Mouse (Mus musculus) kidney, adult 18-20 months (tissue): ENCODE data around the gene Pou2af1.

Experiments
- DNase-seq: peaks from one replicate; pipeline ENCODE4 v3.0.0; 2021

Pou2af1 gene

GRCm38 (mm10) chr9:51213023-51213728, at the start of gene Pou2af1:
Gene Pou2af1, plus strand, starts transcription at chr9:51213708.
- no peak for DNase-seq

- no peak for DNase-seq
Measured at GRCm38 (mm10) chr9:51163989-51164388, 49.5 kb upstream of the Pou2af1 start.

DNA sequence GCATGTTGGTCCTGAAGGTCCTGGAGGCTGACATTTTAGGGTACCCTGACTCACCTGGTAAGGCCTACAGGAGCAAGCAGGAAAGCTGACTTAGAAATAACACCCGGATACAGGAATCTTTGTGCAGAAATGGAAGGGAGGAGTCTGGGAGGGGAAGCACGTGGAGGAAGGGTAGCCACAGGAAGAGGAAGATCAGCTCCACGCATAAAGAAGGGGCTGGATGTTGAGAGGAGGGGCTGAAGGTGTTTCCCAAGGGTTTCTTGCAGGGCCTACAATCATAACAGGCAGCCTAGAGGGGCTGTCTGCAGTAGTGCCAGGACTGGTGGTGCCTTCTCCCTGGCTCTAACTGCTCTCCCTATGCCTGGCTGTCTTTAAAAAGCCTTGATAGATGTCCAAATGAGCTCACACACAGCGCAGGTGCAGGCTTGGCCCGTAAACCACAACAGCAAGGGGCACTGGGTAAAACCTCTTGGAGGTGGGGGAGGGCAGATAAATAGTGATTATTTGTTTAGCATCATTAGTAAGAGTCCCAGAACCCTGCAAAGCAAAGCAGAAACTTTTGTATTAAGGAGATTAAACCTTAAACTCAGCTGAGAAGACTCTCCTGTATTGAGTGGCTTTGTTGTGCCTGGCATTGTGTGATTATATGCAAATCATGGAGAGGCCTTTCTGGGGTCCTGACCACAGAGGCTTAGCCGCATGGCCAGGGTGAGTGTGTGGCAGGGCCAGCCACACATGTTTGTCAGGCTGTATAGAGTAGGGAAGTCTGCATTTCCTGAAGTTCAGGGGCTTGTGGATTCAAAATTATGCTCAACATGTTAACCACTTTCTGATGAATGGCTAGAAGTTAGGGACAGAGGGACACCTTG, 48.0 kb upstream of the Pou2af1 start, which contains the start of gene Gm32742:
Gene Gm32742, minus strand, starts transcription at position 206 of the 869 bp plus-strand sequence.
- DNase-seq: no peak

DNA sequence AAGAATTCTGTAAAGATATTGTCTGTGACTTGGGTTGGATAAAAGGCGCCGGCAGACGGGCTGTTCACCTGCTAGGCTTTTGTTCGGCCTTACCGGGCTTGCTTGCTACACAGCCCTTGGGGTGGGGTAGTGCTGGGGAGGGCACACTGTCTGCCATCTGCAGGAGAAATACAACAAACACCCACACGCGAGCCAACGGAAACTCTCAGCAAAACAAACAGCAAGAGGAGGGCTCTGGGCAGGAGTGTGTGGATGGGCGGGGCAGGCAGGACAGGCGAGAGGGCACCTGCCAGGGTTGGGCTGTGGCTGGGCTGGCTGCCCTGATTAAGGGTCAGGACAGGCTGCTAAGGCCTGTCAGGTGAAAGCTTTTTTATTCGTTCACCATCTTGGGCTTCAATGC, 45.6 kb upstream of the Pou2af1 start:
- no peak for DNase-seq

- DNase-seq: no peak
Measured at GRCm38 (mm10) chr9:51168698-51169097, 44.8 kb upstream of the Pou2af1 start.

GRCm38 (mm10) chr9:51169133-51169532, 44.4 kb upstream of the Pou2af1 start:
- DNase-seq: no peak

- no peak for DNase-seq
Measured at GRCm38 (mm10) chr9:51170298-51170697, 43.2 kb upstream of the Pou2af1 start.

DNA sequence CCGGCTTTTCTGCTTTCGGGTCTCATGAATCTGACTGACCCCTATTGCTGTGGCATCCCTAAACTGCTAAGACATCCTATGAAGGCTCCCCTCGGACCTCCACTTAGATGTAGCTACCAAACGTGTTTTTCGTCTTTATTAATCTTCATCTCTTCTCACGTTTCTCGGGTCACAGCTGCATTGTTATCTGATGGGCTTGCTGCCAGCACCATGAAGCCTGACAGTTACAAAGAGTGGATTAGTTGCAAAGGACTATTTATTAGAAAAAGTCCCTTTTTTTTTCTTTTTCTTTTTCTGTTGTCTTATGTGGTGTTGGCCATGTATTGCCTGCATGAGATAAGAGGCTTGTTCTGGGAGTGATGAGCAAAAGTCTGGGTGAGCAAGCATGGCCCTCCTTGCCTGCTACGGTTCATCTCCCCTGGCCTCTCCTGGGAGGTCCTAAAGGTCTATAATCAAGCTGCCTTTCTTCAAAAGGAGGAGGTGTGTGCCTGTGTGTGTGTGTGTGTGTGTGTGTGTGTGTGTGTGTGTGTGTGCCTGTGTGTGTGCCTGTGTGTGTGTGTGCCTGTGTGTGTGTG, 38.5 kb upstream of the Pou2af1 start:
- DNase-seq: no peak

DNA sequence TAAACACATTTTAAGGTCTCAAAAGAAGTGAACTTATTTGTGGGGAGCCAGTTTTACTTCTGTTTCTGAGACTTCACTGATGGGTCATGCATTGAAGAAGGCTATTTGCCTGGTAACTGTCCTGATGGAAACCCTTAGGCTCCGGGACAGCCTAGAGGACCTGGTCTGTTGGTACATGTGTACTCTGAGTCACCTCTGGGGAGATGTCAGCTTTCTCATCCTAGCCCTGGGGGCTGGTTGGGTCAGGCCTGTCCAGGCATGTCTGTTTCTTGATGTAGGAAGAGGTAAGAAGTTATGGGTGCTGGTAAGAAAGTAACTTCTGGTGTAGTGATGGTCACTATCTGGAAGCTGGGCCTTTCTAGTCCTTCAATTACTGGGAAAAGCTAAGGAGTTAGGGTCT, 37.8 kb upstream of the Pou2af1 start:
- no peak for DNase-seq

GRCm38 (mm10) chr9:51178297-51178696, 35.2 kb upstream of the Pou2af1 start:
- no peak for DNase-seq

DNA sequence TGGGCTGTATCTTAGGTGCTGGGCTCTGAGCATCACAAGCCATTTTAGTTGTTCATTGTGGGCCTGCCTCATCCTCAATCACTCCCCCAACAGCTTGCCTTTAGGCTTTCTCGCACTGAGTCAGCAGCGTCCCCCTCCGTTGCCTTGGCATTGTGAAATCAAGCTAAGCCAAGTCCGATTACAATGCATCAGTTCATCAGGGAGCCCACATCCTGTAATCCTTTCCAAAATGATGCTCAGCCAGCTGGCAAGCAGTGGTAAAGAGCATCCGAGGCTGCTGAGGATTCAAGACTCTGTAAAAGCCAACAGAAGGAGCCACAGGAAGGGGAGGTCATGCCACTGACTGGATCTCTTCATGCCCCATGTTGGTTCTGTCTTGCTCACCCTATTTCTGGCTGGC, 32.9 kb upstream of the Pou2af1 start:
- no peak for DNase-seq

GRCm38 (mm10) chr9:51182716-51183710, 30.5 kb upstream of the Pou2af1 start:
- no peak for DNase-seq

DNA sequence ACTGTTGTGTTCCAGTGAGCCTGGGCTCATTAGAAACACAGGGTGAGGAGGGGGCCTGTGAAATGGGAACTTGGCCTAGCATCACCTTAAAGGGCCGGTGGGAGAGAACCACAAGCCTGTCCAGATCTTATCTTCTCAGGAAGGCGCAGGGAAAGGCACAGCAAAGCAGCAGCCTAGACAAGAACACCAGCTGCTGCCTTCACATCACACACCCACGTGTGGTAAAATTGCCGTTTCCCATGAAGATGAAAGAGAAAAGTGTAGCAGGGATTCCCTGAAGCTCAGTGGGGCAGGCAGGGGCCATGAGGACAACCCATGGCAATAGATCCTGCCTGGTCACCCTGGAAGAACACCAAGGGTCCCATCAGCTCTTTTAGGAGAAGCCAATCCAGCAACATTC, 28.1 kb upstream of the Pou2af1 start:
- no peak for DNase-seq

DNA sequence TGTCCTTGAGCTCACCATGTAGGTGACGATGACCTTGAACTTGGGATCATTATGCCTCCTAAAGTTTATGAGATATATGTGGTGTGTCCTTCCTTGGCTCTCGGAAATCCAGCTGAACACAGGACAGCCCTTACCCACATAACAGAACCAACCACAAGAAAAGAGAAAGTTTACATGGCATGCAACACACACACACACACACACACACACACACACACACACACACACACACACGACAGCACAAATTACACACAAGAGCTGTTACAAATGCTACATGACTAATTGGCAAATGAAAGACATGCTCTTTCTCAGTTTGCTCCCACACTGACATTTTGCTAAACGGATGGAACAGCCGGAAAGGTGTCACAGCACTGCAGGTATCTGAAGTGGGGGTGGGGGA, 27.6 kb upstream of the Pou2af1 start:
- DNase-seq: no peak

GRCm38 (mm10) chr9:51190655-51191054, 22.9 kb upstream of the Pou2af1 start:
- DNase-seq: no peak

- no peak for DNase-seq
Measured at GRCm38 (mm10) chr9:51194790-51195189, 18.7 kb upstream of the Pou2af1 start.

DNA sequence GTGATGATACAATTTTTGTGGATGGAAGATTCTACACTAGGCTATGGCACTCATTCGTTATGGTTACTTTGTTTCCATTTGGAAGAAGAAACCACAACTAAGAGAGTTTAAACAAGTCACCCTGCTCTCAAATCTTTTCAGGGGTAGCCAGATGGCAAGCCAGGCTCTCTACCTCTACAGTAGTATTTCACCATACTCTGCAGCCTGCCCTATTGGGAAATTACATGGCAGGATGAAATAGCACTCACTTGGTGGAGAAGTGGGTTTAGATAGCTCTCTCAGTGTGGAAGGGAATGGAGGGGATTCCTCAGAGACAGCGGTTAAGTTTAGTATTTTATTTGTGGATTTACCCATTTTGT, 4.6 kb upstream of the Pou2af1 start:
- DNase-seq: no peak

DNA sequence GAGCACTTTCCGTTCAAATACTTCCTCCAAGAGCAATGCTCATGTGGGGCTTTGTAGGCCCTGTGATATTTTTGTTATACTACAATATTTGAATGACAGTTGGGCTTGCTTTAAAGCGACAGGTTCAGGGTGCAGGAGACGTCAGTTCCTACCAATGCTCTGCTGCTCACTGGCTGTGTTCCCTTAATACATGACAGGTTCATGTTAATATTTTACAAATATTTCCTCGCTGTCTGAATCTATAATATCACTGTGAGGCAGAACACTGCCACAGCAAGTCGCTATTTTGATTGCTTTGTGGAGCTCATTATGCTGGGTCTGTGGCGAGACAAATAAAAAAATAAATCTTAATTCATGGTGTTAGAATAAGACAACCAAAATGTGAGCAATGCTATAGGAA, 2.3 kb upstream of the Pou2af1 start:
- no peak for DNase-seq

DNA sequence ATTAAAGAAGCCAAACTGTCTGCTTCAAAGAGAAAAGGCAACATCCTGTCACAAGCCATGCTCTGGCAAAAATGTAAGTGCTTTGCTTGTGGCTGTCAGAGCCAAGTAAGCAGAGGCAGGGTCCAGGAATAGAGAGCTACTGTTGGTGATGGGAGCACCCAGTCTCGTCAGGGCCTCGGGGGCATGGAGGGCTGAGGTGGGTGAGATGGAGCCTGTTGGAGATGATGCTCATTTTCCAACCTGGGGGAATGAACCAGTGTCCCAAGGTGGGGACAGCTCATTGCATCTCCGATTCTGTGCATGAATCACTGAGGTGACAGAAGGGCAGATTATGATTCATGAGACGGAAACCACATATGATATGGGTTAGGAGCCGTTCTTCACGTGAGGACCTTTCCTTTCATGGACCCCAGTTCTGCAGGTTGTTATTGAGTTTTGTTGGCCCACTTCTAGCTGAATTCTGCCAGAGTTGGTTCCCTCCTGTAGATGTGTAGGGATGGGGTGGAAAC, 275 bp downstream of the Pou2af1 start:
- DNase-seq: no peak

DNA sequence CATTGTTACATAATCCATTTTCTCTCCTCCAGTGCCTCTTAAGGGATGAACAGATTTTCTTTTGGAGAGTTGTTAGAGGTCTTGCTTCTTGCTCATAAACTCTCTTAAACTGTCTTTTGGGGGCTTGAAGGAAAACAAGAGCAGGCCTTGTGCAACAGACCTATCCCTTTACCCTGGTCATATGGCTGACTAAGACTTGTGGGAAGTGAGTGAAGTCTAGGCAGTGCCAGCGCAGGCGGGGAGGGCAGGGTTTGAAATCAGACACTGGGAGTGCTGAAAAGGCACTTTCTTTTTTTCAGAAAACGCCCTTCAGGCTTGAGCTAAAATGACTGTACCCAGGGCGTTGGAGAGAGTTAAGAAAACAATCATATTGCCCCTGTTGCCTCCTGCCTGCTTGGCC, 1.8 kb downstream of the Pou2af1 start:
- no peak for DNase-seq

- no peak for DNase-seq
Measured at GRCm38 (mm10) chr9:51215949-51216348, 2.4 kb downstream of the Pou2af1 start.

- no peak for DNase-seq
Measured at GRCm38 (mm10) chr9:51225636-51226166, 12.2 kb downstream of the Pou2af1 start.
